Mouse (Mus musculus) adrenal gland, adult (tissue): ENCODE results near the gene Tmem199.

Source experiments
- DNase-seq, 2 experiments: peaks; one replicate each; pipeline ENCODE4 v3.0.0; 2022 to 2023; ENCODE audit warnings: low spot score in 1 of 2; ENCODE audit not compliant: inconsistent age in 2 of 2

Gene Tmem199

GRCm38 (mm10) chr11:78488168-78488567, 23.8 kb downstream of the Tmem199 start:
- peak; percentile 71 to 92 for DNase-seq

- DNase-seq = no peak
These were observed 28.3 kb downstream of the Tmem199 start for GRCm38 (mm10) chr11:78483639-78484038.

GRCm38 (mm10) chr11:78475289-78475688, 36.7 kb downstream of the Tmem199 start:
- no peak for DNase-seq

GRCm38 (mm10) chr11:78471326-78472103, 40.5 kb downstream of the Tmem199 start:
- DNase-seq = peak; percentile 70 to 79

- DNase-seq = no peak
These were observed 44.0 kb downstream of the Tmem199 start for GRCm38 (mm10) chr11:78467932-78468331.

GRCm38 (mm10) chr11:78467515-78467914, 44.5 kb downstream of the Tmem199 start:
- no peak for DNase-seq

GRCm38 (mm10) chr11:78466242-78466912, 45.6 kb downstream of the Tmem199 start:
- DNase-seq = no peak

- peak; percentile 93 to 96 for DNase-seq
These were observed 46.3 kb downstream of the Tmem199 start, which contains the start of gene Slc46a1 for GRCm38 (mm10) chr11:78465568-78466180. TSS of gene Slc46a1 (plus strand) at chr11:78465697.

- DNase-seq = no peak
These were observed 46.9 kb downstream of the Tmem199 start for GRCm38 (mm10) chr11:78465116-78465515.

GRCm38 (mm10) chr11:78463286-78464036, 48.5 kb downstream of the Tmem199 start:
- peak; percentile 60 to 81 for DNase-seq

GRCm38 (mm10) chr11:78462669-78463068, 49.3 kb downstream of the Tmem199 start:
- no peak for DNase-seq

- no peak for DNase-seq
These were observed 50.1 kb downstream of the Tmem199 start for GRCm38 (mm10) chr11:78461894-78462293.

GRCm38 (mm10) chr11:78458740-78459139, 53.2 kb downstream of the Tmem199 start:
- no peak for DNase-seq
